Mouse (Mus musculus) testis, adult 2 months (tissue): Measurements from ENCODE around the gene Hmcn1. TPM values are rescaled to one million over a fixed set of nuclear protein-coding genes. Genes with fewer than 3 reads are reported as not detected.

Source experiments
- H3K27ac ChIP-seq: fragments of 200-500 bp; 2 replicates; pipeline ENCODE4 v1.5.1; 2012; ENCODE audit warnings: low read depth, low read length; ENCODE audit not compliant: control insufficient read depth, insufficient read depth
- H3K27me3 ChIP-seq: fragments of 200-500 bp; 2 replicates; pipeline ENCODE4 v1.6.1; 2012; ENCODE audit warnings: mild to moderate bottlenecking, low read length, moderate library complexity; ENCODE audit not compliant: control insufficient read depth, insufficient read depth
- H3K36me3 ChIP-seq: fragments of 200-500 bp; 2 replicates; pipeline ENCODE4 v1.6.1; 2012; ENCODE audit warnings: mild to moderate bottlenecking, low read length; ENCODE audit not compliant: control insufficient read depth, insufficient read depth
- H3K4me1 ChIP-seq: fragments of 200-500 bp; 2 replicates; pipeline ENCODE4 v1.6.1; 2012; ENCODE audit warnings: low read length; ENCODE audit not compliant: control insufficient read depth, insufficient read depth
- H3K4me3 ChIP-seq: fragments of 200-500 bp; 2 replicates; pipeline ENCODE4 v1.5.1; 2012; ENCODE audit warnings: low read depth, mild to moderate bottlenecking, low read length, moderate library complexity, mixed read lengths; ENCODE audit not compliant: control insufficient read depth
- CTCF ChIP-seq: fragments of 200-500 bp; IDR thresholded peaks from 2 replicates; pipeline ENCODE4 v1.5.1; 2012; ENCODE audit warnings: low read depth, mild to moderate bottlenecking, inconsistent platforms, low read length, moderate library complexity; ENCODE audit not compliant: control insufficient read depth, insufficient read depth, insufficient replicate concordance
- POLR2A ChIP-seq: fragments of 200-500 bp; IDR thresholded peaks from 2 replicates; pipeline ENCODE4 v1.6.1; 2012; ENCODE audit warnings: low read depth, mild to moderate bottlenecking, inconsistent platforms, low read length, moderate library complexity; ENCODE audit not compliant: control insufficient read depth
- polyA plus RNA-seq: library from polyadenylated mRNA; depleted of rRNA; stranded (reverse); fragments of >200 nt; gene quantifications from 2 replicates; pipeline ENCODE4 v1.2.3, GENCODE M21; 2012

Hmcn1 gene
- polyA plus RNA-seq, 1 experiment, result 1.8 TPM

DNA sequence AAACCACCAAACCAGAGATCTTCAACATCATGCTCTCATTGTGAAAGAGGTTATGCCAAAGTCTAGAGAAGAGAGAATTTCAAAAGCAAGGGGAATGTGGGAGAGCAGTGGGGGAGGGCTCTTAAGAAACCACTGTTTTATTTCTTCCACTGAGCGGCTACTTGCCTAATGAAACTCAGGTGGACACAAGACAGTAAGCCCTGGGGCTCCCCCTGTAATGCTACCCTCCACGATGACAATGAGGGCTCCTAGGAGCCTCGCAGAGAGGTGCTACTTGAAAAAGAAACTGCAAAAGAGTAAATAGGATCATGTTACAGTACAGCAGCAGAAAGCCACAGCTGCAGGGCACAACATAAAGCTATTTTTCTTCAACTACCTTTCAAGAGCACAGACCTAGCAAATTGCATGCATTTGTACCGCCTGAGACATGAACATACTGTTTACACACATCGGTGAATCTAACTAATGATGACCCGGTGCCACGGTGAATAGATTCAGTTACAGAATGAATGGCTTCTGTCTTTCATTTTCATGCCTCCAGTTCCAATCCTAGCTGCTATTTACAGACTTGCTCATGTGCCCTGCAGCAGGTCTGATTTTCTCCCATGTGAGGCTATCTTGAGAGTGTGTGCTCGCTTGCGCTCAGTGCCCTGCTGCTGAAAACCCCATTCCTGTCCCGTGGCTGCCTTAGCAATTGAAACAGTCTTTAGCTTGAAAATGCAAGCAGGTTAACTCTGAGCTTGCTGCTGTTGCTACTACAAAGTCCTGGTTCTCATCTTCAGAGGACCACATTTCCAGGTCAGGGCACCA lies 1.3 kb downstream of the Hmcn1 start:
- Histone ChIP-seq H3K36me3 (no peaks in the 10 kb centered on the region), H3K4me3 (no peak overlapping the region; the same call in 1 of the 2 replicates), H3K27me3 (no peaks in the 10 kb centered on the region), H3K27ac (no peak overlapping the region), H3K4me1 (no peaks in the 10 kb centered on the region; the same call in 1 of the 2 replicates)
- TF ChIP-seq CTCF (no peak), POLR2A (no peak)

GRCm38 (mm10) chr1:150984888-150985287 lies 8.3 kb downstream of the Hmcn1 start:
- no peak for TF ChIP-seq POLR2A
- TF ChIP-seq CTCF, result no peak
- Histone ChIP-seq H3K27ac (no peak overlapping the region), H3K36me3 (no peaks in the 10 kb centered on the region), H3K4me3 (no peak overlapping the region), H3K27me3 (no peaks in the 10 kb centered on the region), H3K4me1 (no peaks in the 10 kb centered on the region)

GRCm38 (mm10) chr1:150984092-150984503 lies 9.1 kb downstream of the Hmcn1 start:
- Histone ChIP-seq H3K4me1 (no peaks in the 10 kb centered on the region), H3K27ac (no peak overlapping the region), H3K36me3 (no peaks in the 10 kb centered on the region), H3K27me3 (no peaks in the 10 kb centered on the region), H3K4me3 (no peak overlapping the region)
- TF ChIP-seq CTCF, result no peak
- TF ChIP-seq POLR2A, result no peak

- H3K27me3 ChIP-seq, result no peaks in the 10 kb centered on the region
- no peaks in the 10 kb centered on the region for H3K36me3 ChIP-seq
- H3K27ac ChIP-seq, result no peak overlapping the region
- no peak overlapping the region for H3K4me3 ChIP-seq
- TF ChIP-seq POLR2A, result no peak
- TF ChIP-seq CTCF, result no peak
- H3K4me1 ChIP-seq, result no peaks in the 10 kb centered on the region
Observed at GRCm38 (mm10) chr1:150978651-150979050, 14.6 kb downstream of the Hmcn1 start.

DNA sequence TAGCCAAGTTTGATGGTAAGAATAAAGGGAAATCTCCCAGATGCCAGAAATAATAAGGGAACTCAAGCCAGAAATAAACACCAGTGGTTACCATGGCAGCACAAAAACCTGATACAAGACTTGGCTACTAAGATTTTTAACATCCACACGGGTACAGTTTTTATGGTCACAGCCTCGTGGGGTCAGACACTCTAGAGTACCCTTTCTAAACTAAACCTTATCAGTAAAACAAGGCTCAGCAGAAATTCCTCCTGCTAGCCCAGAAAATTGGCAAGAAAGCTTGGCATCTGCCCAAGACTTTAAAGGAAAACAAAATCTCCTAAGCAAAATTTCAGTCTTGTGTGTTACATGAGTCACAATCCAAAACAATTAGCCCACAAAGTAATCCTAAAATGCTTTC lies 17.0 kb downstream of the Hmcn1 start:
- Histone ChIP-seq H3K27me3 (no peaks in the 10 kb centered on the region), H3K36me3 (no peaks in the 10 kb centered on the region), H3K4me1 (no peaks in the 10 kb centered on the region), H3K27ac (no peak overlapping the region), H3K4me3 (no peak overlapping the region)
- TF ChIP-seq POLR2A, result no peak
- no peak for TF ChIP-seq CTCF

- no peak for TF ChIP-seq POLR2A
- H3K27ac ChIP-seq, result no peak overlapping the region
- H3K4me1 ChIP-seq, result no peaks in the 10 kb centered on the region
- H3K27me3 ChIP-seq, result no peaks in the 10 kb centered on the region
- H3K36me3 ChIP-seq, result no peaks in the 10 kb centered on the region
- no peak overlapping the region for H3K4me3 ChIP-seq
Observed at GRCm38 (mm10) chr1:150959486-150960074, 33.7 kb downstream of the Hmcn1 start.

DNA sequence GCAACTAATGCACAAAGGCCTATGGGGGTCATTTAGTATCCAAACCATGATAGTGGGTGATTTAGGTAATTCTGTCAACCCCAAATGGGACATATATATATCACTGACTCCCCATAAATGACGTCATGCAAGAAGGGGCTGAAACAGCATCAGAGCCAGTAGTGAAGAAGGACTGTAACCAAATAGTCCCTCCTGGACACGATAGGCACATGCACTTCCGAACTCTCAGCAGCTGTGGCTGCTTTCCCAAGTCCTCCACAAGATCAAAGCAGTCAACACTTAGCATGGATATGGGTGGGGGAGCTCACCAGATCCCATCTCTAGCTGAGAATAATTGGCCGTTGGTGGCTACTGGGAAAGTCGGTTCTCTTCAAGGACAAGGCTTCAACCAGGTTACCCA lies 42.2 kb downstream of the Hmcn1 start:
- Histone ChIP-seq H3K4me3 (no peak overlapping the region), H3K36me3 (no peaks in the 10 kb centered on the region), H3K4me1 (no peaks in the 10 kb centered on the region), H3K27ac (no peak overlapping the region), H3K27me3 (no peaks in the 10 kb centered on the region)
- no peak for TF ChIP-seq POLR2A
- TF ChIP-seq CTCF, result no peak
